Mouse (Mus musculus): ENCODE data around the gene Zfp639. TPM values are rescaled to one million over a fixed set of nuclear protein-coding genes. Genes with fewer than 3 reads are reported as not detected.

Gene Zfp639
- polyA plus RNA-seq (2015; fragmentation: Nextera tagmentation; extraction: Ambion mirVana), result 35.7 and 38.5 TPM in 2 replicates

DNA sequence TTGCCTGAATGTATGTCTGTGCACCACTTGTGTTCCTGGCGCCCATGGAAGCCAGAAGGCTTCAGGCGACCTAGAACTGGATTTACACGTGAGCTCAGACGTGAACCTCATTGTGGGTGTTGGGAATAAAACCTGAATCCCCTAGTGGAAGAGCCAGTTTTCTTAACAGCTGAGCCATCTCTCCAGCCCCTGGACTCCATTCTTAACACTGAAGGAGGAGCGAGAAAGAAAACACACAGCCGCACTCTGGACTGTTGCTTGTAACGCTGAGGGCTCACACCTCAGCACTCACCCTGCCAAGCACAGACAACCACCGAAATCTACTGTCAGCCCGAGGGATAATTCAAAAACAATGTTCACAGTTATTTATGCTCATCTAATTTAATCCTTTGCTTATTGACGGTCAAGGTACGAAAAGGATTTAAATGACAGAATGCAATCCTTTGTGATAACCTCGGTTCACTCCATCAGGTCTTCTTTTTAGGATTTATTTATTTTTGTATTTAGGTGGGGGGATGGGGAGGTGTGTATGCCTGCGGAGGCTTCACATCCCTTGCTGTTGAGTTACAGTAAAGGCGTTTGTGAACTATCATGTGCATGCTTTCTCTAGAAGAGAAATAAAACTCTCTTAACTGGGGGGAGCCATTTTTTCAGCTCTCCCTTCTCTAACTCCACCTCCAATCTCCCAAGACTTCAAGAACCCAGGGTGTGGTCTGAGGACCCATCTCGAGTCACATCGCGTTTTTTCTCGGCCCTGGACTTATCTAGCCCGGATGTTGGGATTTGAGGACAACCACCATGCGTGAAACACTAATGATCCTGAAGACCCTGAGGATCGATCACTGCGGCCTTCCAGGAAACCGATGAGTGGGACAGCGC is at the start of gene Zfp639:
Gene Zfp639, plus strand, starts transcription at position 764 of the 879 bp plus-strand sequence.
- H3K27ac ChIP-seq (ENCODE audit: low read depth, low read length), result peak within 1 kb of the TSS; percentile 82
- peaks cover 20% of the 10 kb centered on the region for H3K4me1 ChIP-seq (ENCODE audit: control insufficient read depth, insufficient read depth, low read depth, low read length)
- H3K27me3 ChIP-seq (replicated peaks; ENCODE audit: control insufficient read depth, insufficient read depth, low read length), result no peaks in the 10 kb centered on the region
- peak within 1 kb of the TSS; percentile 98 for H3K9ac ChIP-seq (ENCODE audit: low read depth, low read length)
- H3K4me3 ChIP-seq (ENCODE audit: low read length), result peak within 1 kb of the TSS; percentile 93
- no peaks in the 10 kb centered on the region for H3K9me3 ChIP-seq (ENCODE audit: control insufficient read depth, low read length)
- no peaks in the 10 kb centered on the region for H3K36me3 ChIP-seq (ENCODE audit: control insufficient read depth, insufficient read depth, low read length)
- ATAC-seq, result no peak
- WGBS, result 9% methylated on average over 23 of the region's 24 CpGs
- peak within 1 kb of the TSS; percentile 81 for H3K4me2 ChIP-seq (ENCODE audit: low read length)

DNA sequence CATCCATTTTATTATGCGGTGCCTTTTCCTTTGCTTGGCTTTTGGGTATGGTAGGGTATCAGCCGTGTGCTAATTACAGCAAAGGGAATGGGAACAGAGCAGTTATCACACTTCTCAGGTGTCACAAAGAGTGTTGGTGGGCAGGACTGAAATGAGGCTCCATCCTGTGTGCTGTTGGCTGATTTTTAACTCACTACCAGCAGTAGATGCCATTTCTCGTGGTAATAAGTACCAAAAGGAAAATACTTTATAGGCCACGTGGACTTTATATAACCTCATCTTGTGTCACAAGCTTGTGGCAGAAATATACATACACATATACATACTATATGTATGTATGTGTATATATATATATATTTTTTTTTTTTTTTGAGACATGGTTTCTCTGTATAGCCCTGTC is 42.7 kb upstream of the Zfp639 start:
- 97% methylated on average over 4 of the region's 4 CpGs for WGBS

DNA sequence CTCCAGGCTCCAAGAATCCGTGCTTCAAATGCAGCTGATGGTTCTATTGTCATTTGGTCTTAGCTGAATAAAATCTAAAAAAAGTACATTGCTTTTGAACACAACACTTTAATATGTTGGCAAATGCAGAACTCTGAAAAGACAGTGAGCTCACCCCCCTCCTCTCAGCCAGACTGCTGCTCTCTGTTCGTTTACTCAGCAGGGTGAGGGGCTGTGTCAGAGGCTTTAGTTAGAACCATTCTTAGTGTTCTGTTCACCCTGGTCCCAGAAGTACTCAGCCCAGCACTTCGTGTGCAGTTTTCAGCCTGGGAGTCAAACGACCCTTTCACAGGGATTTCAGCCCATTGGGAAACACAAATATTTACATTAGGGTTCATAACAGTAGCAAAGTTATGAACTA is 41.6 kb upstream of the Zfp639 start:
- no peaks in the 10 kb centered on the region; the same call in 1 of the 2 replicates for H3K9me3 ChIP-seq (ENCODE audit: control insufficient read depth, low read length)
- no peak overlapping the region for H3K27ac ChIP-seq (ENCODE audit: low read depth, low read length)
- no peaks in the 10 kb centered on the region for H3K27me3 ChIP-seq (replicated peaks; ENCODE audit: control insufficient read depth, insufficient read depth, low read length)
- WGBS, result 83% methylated on average over 4 of the region's 4 CpGs
- no peaks in the 10 kb centered on the region; the same call in 1 of the 2 replicates for H3K36me3 ChIP-seq (ENCODE audit: control insufficient read depth, insufficient read depth, low read length)
- no peak overlapping the region for H3K9ac ChIP-seq (ENCODE audit: low read depth, low read length)
- H3K4me2 ChIP-seq (ENCODE audit: low read length), result no peak overlapping the region
- H3K4me3 ChIP-seq (ENCODE audit: low read length), result no peak overlapping the region
- no peak for ATAC-seq
- H3K4me1 ChIP-seq (ENCODE audit: control insufficient read depth, insufficient read depth, low read depth, low read length), result no peaks in the 10 kb centered on the region

More for the DNA sequence above, 42.7 kb upstream of the Zfp639 start:
- no peak overlapping the region for H3K27ac ChIP-seq (ENCODE audit: low read depth, low read length)
- ATAC-seq, result no peak
- H3K4me2 ChIP-seq (ENCODE audit: low read length), result no peak overlapping the region
- no peaks in the 10 kb centered on the region for H3K4me1 ChIP-seq (ENCODE audit: control insufficient read depth, insufficient read depth, low read depth, low read length)
- H3K9me3 ChIP-seq (ENCODE audit: control insufficient read depth, low read length), result no peaks in the 10 kb centered on the region; the same call in 1 of the 2 replicates
- H3K27me3 ChIP-seq (replicated peaks; ENCODE audit: control insufficient read depth, insufficient read depth, low read length), result no peaks in the 10 kb centered on the region
- peaks cover 5% of the 10 kb centered on the region for H3K36me3 ChIP-seq (ENCODE audit: control insufficient read depth, insufficient read depth, low read length)
- no peak overlapping the region for H3K9ac ChIP-seq (ENCODE audit: low read depth, low read length)
- H3K4me3 ChIP-seq (ENCODE audit: low read length), result no peak overlapping the region

DNA sequence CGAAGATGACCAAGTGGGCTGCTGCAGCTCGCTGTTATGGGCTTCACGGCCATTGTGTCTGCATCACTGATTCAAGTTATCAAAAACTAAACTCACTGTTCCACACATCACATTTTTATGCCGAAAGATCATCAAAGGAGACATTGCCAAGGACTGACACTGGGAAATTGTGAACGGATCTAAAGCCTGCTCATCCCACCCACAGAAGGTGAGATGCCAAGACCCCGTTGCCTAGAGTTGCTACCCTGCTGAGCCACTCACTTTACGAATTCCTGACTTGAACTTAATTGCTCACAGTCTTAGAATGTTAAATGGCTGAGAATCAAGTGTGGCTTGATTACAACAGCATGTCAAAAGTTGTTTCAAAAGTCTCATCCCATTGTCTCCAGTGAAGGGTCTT is 39.6 kb upstream of the Zfp639 start:
- no peak overlapping the region for H3K4me2 ChIP-seq (ENCODE audit: low read length)
- H3K9ac ChIP-seq (ENCODE audit: low read depth, low read length), result no peak overlapping the region
- H3K9me3 ChIP-seq (ENCODE audit: control insufficient read depth, low read length), result no peaks in the 10 kb centered on the region; the same call in 1 of the 2 replicates
- no peaks in the 10 kb centered on the region for H3K4me1 ChIP-seq (ENCODE audit: control insufficient read depth, insufficient read depth, low read depth, low read length)
- no peaks in the 10 kb centered on the region for H3K36me3 ChIP-seq (ENCODE audit: control insufficient read depth, insufficient read depth, low read length)
- no peaks in the 10 kb centered on the region for H3K27me3 ChIP-seq (replicated peaks; ENCODE audit: control insufficient read depth, insufficient read depth, low read length)
- no peak for ATAC-seq
- 68% methylated on average over 7 of the region's 7 CpGs for WGBS
- no peak overlapping the region for H3K4me3 ChIP-seq (ENCODE audit: low read length)
- H3K27ac ChIP-seq (ENCODE audit: low read depth, low read length), result no peak overlapping the region

DNA sequence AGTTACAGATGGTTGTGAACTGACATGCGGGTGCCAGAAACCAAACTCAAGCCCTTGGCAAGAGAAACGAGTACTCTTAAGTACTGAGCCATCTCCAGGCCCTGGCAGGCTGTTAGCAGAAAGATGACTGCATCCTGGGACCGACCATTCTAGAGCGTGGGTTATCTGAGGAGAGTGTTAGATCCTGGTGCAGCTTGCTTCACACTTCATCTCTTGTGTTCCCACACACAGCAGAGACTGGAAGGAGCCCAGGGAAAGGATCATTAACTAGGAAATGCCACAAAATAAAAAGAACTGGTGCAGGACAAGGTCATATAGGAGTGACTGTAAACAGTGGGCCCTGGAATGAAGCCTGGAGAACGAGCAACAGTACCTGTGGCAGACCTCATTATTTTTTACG is 39.0 kb upstream of the Zfp639 start:
- WGBS, result 85% methylated on average over 6 of the region's 6 CpGs
- no peak for ATAC-seq
- no peaks in the 10 kb centered on the region for H3K4me1 ChIP-seq (ENCODE audit: control insufficient read depth, insufficient read depth, low read depth, low read length)
- no peaks in the 10 kb centered on the region; the same call in 1 of the 2 replicates for H3K9me3 ChIP-seq (ENCODE audit: control insufficient read depth, low read length)
- no peak overlapping the region for H3K9ac ChIP-seq (ENCODE audit: low read depth, low read length)
- no peak overlapping the region for H3K4me2 ChIP-seq (ENCODE audit: low read length)
- H3K27me3 ChIP-seq (replicated peaks; ENCODE audit: control insufficient read depth, insufficient read depth, low read length), result no peaks in the 10 kb centered on the region
- no peaks in the 10 kb centered on the region for H3K36me3 ChIP-seq (ENCODE audit: control insufficient read depth, insufficient read depth, low read length)
- no peak overlapping the region for H3K27ac ChIP-seq (ENCODE audit: low read depth, low read length)
- H3K4me3 ChIP-seq (ENCODE audit: low read length), result no peak overlapping the region

DNA sequence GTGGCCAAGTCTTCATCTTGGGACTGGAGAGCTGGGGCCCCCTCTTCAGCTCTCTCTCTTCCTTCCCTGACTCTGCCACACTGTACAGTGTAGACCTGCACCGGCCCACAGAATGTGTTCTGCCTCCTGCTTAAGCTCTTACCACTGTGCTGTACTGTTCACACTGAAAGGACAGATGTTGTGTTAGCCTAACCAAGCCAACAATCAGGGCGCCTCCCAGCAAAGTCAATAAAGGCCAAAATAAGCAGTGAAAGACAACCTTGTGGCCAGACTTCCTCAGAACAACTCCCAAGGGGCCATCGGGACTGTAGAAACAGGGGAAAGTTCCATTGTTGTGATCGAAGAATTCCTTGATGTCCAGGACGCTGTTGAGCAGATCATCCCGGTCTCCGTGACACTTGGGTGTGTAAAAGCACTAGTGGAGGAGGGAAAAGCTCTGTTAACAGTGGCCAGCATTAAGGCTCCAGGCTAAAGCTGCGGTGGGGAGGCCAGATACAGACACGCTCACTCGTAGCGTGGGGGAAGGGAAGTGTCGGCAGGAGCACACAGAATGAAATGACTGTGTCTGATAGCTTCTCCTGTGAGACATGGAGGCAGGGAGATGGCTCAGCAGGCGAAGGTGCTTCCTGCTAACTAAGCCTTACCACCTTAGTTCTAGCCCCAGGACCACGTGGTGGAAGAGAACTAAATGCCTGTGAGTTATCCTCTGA is 37.7 kb upstream of the Zfp639 start:
- no peaks in the 10 kb centered on the region for H3K27me3 ChIP-seq (replicated peaks; ENCODE audit: control insufficient read depth, insufficient read depth, low read length)
- no peak overlapping the region for H3K4me3 ChIP-seq (ENCODE audit: low read length)
- no peaks in the 10 kb centered on the region; the same call in 1 of the 2 replicates for H3K9me3 ChIP-seq (ENCODE audit: control insufficient read depth, low read length)
- H3K4me1 ChIP-seq (ENCODE audit: control insufficient read depth, insufficient read depth, low read depth, low read length), result no peaks in the 10 kb centered on the region
- no peak overlapping the region for H3K4me2 ChIP-seq (ENCODE audit: low read length)
- 70% methylated on average over 14 of the region's 14 CpGs for WGBS
- no peak overlapping the region for H3K27ac ChIP-seq (ENCODE audit: low read depth, low read length)
- H3K36me3 ChIP-seq (ENCODE audit: control insufficient read depth, insufficient read depth, low read length), result no peaks in the 10 kb centered on the region
- H3K9ac ChIP-seq (ENCODE audit: low read depth, low read length), result no peak overlapping the region
- ATAC-seq, result peak; percentile 61

DNA sequence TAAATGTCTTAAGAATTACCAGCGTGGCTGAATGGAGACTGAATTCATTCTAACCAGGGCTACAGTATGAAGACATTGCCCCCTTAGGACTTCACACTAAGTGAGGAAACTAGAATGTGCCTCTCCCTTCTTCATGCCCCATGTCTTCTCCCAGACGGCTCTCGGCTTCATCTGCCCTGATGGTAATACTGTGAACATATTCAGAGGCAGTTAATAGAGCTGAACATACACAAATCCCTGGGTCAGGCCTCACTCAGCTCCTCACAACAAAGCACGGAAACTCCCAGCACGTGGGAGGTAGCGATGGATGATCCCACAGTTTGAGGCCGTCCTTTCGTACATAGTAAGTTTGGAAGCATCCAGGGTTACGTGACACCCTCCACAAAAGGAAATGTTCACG is 36.9 kb upstream of the Zfp639 start:
- Histone ChIP-seq H3K4me3 (ENCODE audit: low read length) (no peak overlapping the region), H3K9me3 (ENCODE audit: control insufficient read depth, low read length) (no peaks in the 10 kb centered on the region; the same call in 1 of the 2 replicates), H3K4me1 (ENCODE audit: control insufficient read depth, insufficient read depth, low read depth, low read length) (no peaks in the 10 kb centered on the region), H3K4me2 (ENCODE audit: low read length) (no peak overlapping the region), H3K9ac (ENCODE audit: low read depth, low read length) (no peak overlapping the region), H3K36me3 (ENCODE audit: control insufficient read depth, insufficient read depth, low read length) (no peaks in the 10 kb centered on the region), H3K27ac (ENCODE audit: low read depth, low read length) (no peak overlapping the region), H3K27me3 (replicated peaks; ENCODE audit: control insufficient read depth, insufficient read depth, low read length) (no peaks in the 10 kb centered on the region)
- WGBS, result 84% methylated on average over 10 of the region's 10 CpGs
- no peak for ATAC-seq

DNA sequence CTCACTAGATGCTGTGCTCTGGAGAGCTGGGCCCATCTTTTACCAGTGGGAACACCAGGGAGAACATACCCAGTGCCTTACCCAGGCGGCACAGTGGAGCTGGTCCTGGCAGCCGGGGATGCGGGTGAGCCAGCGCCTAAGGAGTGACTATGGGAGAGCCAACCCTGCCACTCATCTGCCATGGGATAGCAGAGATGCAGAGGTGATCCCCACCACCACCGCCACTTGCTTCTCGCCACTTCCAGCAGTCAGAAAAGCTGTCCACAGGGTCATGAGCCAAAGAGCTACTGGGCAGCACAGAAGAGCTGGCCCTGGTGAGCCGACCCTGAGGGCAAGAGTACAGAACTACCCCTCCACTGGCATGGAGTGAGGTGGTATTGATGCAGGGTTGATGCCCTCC is 30.1 kb upstream of the Zfp639 start:
- no peaks in the 10 kb centered on the region for H3K4me1 ChIP-seq (ENCODE audit: control insufficient read depth, insufficient read depth, low read depth, low read length)
- H3K27me3 ChIP-seq (replicated peaks; ENCODE audit: control insufficient read depth, insufficient read depth, low read length), result no peaks in the 10 kb centered on the region
- H3K9ac ChIP-seq (ENCODE audit: low read depth, low read length), result no peak overlapping the region
- no peak overlapping the region for H3K4me2 ChIP-seq (ENCODE audit: low read length)
- 92% methylated on average over 7 of the region's 7 CpGs for WGBS
- no peak for ATAC-seq
- no peak overlapping the region for H3K27ac ChIP-seq (ENCODE audit: low read depth, low read length)
- H3K4me3 ChIP-seq (ENCODE audit: low read length), result no peak overlapping the region
- no peaks in the 10 kb centered on the region for H3K9me3 ChIP-seq (ENCODE audit: control insufficient read depth, low read length)
- no peaks in the 10 kb centered on the region for H3K36me3 ChIP-seq (ENCODE audit: control insufficient read depth, insufficient read depth, low read length)

DNA sequence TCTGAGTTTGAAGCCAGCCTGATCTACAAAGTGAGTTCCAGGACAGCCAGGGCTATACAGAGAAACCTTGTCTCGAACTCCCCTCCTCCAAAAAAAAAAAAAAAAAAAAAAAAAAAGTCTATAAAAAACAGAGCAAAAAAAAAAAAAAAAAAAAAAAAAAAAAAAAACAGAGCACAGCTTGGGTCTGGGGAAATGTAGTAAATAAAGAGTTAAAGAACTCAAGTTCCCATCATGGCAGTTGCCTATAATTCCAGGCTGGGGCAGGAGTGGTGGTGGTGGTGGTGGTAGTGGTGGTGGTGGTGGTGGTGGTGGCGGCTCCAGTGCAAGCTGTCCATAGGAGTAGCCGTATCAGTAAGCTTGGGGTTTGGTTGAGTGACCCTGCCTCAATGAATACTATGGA is 27.0 kb upstream of the Zfp639 start:
- WGBS, result 81% methylated on average over 3 of the region's 3 CpGs

More for the DNA sequence above, 27.0 kb upstream of the Zfp639 start:
- H3K27me3 ChIP-seq (replicated peaks; ENCODE audit: control insufficient read depth, insufficient read depth, low read length), result no peaks in the 10 kb centered on the region
- H3K36me3 ChIP-seq (ENCODE audit: control insufficient read depth, insufficient read depth, low read length), result no peaks in the 10 kb centered on the region
- no peak overlapping the region for H3K4me3 ChIP-seq (ENCODE audit: low read length)
- H3K27ac ChIP-seq (ENCODE audit: low read depth, low read length), result no peak overlapping the region
- H3K9me3 ChIP-seq (ENCODE audit: control insufficient read depth, low read length), result no peaks in the 10 kb centered on the region
- no peaks in the 10 kb centered on the region for H3K4me1 ChIP-seq (ENCODE audit: control insufficient read depth, insufficient read depth, low read depth, low read length)
- H3K4me2 ChIP-seq (ENCODE audit: low read length), result no peak overlapping the region
- no peak for ATAC-seq
- no peak overlapping the region for H3K9ac ChIP-seq (ENCODE audit: low read depth, low read length)

All from hindbrain, embryonic 16.5 days (tissue).